Comparison of ENCODE assay signal across 8 mouse cellular contexts in genomic region chr4:101356093-101356953, GRCm38 (mm10).
DNase-seq lines count a peak whose midpoint lies in the region; ATAC-seq lines count a peak whose summit lies in the region.

No protein-coding gene starts in this region.

- peaks cover 32% of the 10 kb centered on the region for H3K4me1 ChIP-seq in forebrain, embryonic 15.5 days
- H3K4me1 ChIP-seq in neural tube, embryonic 15.5 days, result peaks cover 38% of the 10 kb centered on the region

- H3K4me3 ChIP-seq in forebrain, embryonic 15.5 days, result peak overlapping the region; percentile 80
- peak overlapping the region; percentile 87 for H3K4me3 ChIP-seq in neural tube, embryonic 15.5 days (replicated peaks)

- H3K36me3 ChIP-seq in forebrain, embryonic 15.5 days, result no peaks in the 10 kb centered on the region
- H3K36me3 ChIP-seq in neural tube, embryonic 15.5 days, result no peaks in the 10 kb centered on the region

- peak; percentile 57 for DNase-seq in CD8-positive naive resting alpha-beta T cell, adult 2 months (ENCODE audit: low read depth in 2 of 2, low spot score in 2 of 2)
- DNase-seq in cerebellum, adult 11-12 months, result peak; percentile 93
- DNase-seq in heart, postnatal 25 days (ENCODE audit: low spot score), result peak; percentile 87
- DNase-seq in layer of hippocampus, adult 18-20 months (ENCODE audit: low spot score in 2 of 2), result peak; percentile 79 to 89
- peak; percentile 92 to 93 for DNase-seq in lung, adult 18-20 months
- peak; percentile 86 for DNase-seq in testis, postnatal 10 days (ENCODE audit: low spot score)

- WGBS in forebrain, embryonic 15.5 days, result under 1% methylated on average over 92 of the region's 107 CpGs
- WGBS in neural tube, embryonic 15.5 days, result under 1% methylated on average over 102 of the region's 107 CpGs

- peak overlapping the region; percentile 93 for H3K9ac ChIP-seq in forebrain, embryonic 15.5 days (replicated peaks)
- H3K9ac ChIP-seq in neural tube, embryonic 15.5 days (replicated peaks), result peak overlapping the region; percentile 86

- H3K4me2 ChIP-seq in forebrain, embryonic 15.5 days (replicated peaks), result peak overlapping the region; percentile 63
- peak overlapping the region; percentile 72 for H3K4me2 ChIP-seq in neural tube, embryonic 15.5 days

- peak overlapping the region; percentile 99 for H3K27ac ChIP-seq in forebrain, embryonic 15.5 days (replicated peaks)
- peak overlapping the region; percentile 95 for H3K27ac ChIP-seq in neural tube, embryonic 15.5 days (replicated peaks)

- intact Hi-C loops in heart, postnatal 25 days (cut with DNase I), result loop anchor here (5.0 kb wide), 1 partner anchor 291 kb away; the partner anchor contains the start of gene Leprot

- H3K9me3 ChIP-seq in forebrain, embryonic 15.5 days, result no peaks in the 10 kb centered on the region
- H3K9me3 ChIP-seq in neural tube, embryonic 15.5 days (replicated peaks), result no peaks in the 10 kb centered on the region

- ATAC-seq in forebrain, embryonic 15.5 days (replicated peaks), result peak; percentile 89
- ATAC-seq in neural tube, embryonic 15.5 days (ENCODE audit: low FRiP score), result peak; percentile 92

- no peaks in the 10 kb centered on the region for H3K27me3 ChIP-seq in forebrain, embryonic 15.5 days
- H3K27me3 ChIP-seq in neural tube, embryonic 15.5 days (replicated peaks), result no peaks in the 10 kb centered on the region

Comparison
In these comparisons a context has a peak if more than half of its experiments do, and no peak if none do; other contexts are left out.
1. Peak in every context shown above with its lines: DNase-seq, ATAC-seq, H3K4me3 ChIP-seq and H3K27ac ChIP-seq.